Mouse (Mus musculus): Measurements from ENCODE around the gene Slc39a5. TPM values are rescaled to one million over a fixed set of nuclear protein-coding genes. Genes with fewer than 3 reads are reported as not detected.

Slc39a5 gene
- polyA plus RNA-seq (2014; fragmentation: Nextera tagmentation; extraction: Ambion mirVana), result 47.6 and 56.7 TPM in 2 replicates

DNA sequence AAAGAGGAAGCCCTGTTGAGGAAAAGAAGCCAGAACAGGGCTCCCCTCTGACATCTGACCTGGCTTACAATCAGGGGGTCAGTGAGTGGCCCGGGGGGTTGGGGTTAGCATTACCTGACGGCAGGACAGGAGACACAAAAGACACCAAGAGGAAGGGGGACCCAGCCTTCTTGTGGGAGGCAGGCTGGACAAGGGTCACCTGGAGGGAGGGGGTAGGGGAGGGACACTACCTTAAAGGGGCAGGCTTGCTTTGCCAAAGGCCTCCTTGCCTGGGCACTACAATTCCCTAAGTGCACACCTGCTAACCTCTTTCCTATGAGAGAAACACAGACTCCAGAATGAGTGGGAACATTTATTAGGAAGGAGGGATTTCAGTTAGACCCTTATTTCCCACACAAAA is at the start of gene Slc39a5:
Slc39a5 (minus strand) TSS at position 174 of the 400 bp plus-strand sequence.
- peak within 1 kb of the TSS; percentile 57; the same call in 1 of the 2 replicates for H3K27ac ChIP-seq (ENCODE audit: low read depth)
- H3K9me3 ChIP-seq (ENCODE audit: control insufficient read depth, low read length), result no peaks in the 10 kb centered on the region
- H3K4me3 ChIP-seq (ENCODE audit: low read depth, low read length), result peak within 1 kb of the TSS; percentile 29
- H3K27me3 ChIP-seq (replicated peaks; ENCODE audit: control insufficient read depth, insufficient read depth, low read length), result no peaks in the 10 kb centered on the region
- H3K4me2 ChIP-seq (ENCODE audit: low read length), result peak within 1 kb of the TSS; percentile 37
- ATAC-seq (replicated peaks; ENCODE audit: low FRiP score, low TSS enrichment, low read depth) (0 out of 2 replicates have a peak, but pooled peaks have one; percentile 13), DNase-seq (ENCODE audit: low spot score) (no peak)
- peaks cover 5% of the 10 kb centered on the region; the same call in 1 of the 2 replicates for H3K4me1 ChIP-seq (replicated peaks; ENCODE audit: control insufficient read depth, insufficient read depth, low read length)
- H3K36me3 ChIP-seq (ENCODE audit: control insufficient read depth, insufficient read depth, low read length), result peaks cover 17% of the 10 kb centered on the region
- 29% methylated on average over 2 of the region's 2 CpGs for WGBS
- peak within 1 kb of the TSS; percentile 30 for H3K9ac ChIP-seq (ENCODE audit: low read length)

- Histone ChIP-seq H3K4me1 (replicated peaks; ENCODE audit: control insufficient read depth, insufficient read depth, low read length) (no peaks in the 10 kb centered on the region), H3K27me3 (replicated peaks; ENCODE audit: control insufficient read depth, insufficient read depth, low read length) (no peaks in the 10 kb centered on the region), H3K4me3 (ENCODE audit: low read depth, low read length) (no peak overlapping the region), H3K36me3 (ENCODE audit: control insufficient read depth, insufficient read depth, low read length) (peaks cover 18% of the 10 kb centered on the region; the same call in 1 of the 2 replicates), H3K9ac (ENCODE audit: low read length) (no peak overlapping the region), H3K4me2 (ENCODE audit: low read length) (no peak overlapping the region), H3K27ac (ENCODE audit: low read depth) (no peak overlapping the region), H3K9me3 (ENCODE audit: control insufficient read depth, low read length) (no peaks in the 10 kb centered on the region)
- WGBS, result 86% methylated on average over 4 of the region's 4 CpGs
- DNase-seq (ENCODE audit: low spot score), result no peak
- no peak for ATAC-seq (replicated peaks; ENCODE audit: low FRiP score, low TSS enrichment, low read depth)
Measured at GRCm38 (mm10) chr10:128445407-128445806, 44.4 kb upstream of the Slc39a5 start.

DNA sequence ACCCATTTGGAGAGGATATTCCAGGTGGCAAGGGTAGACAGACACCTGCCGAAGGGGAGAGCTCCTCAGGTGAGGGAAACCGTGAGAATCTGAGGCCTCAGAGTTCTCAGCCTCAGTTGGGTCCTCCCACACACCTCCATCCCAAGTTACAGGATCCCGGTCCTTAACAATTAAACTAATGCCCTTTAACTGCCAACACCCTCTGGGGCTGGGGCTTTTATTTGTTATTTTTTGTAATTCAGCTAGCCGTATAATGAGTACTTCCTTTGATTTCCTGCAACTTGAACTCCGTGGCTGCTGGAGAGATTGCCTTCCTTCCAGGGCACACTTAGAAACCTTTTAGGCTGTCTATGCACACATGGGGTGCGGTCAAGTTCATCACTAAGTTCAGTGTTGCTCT is 43.3 kb upstream of the Slc39a5 start:
- H3K4me2 ChIP-seq (ENCODE audit: low read length), result no peak overlapping the region
- no peak overlapping the region for H3K9ac ChIP-seq (ENCODE audit: low read length)
- H3K27ac ChIP-seq (ENCODE audit: low read depth), result no peak overlapping the region
- no peaks in the 10 kb centered on the region for H3K27me3 ChIP-seq (replicated peaks; ENCODE audit: control insufficient read depth, insufficient read depth, low read length)
- H3K9me3 ChIP-seq (ENCODE audit: control insufficient read depth, low read length), result no peaks in the 10 kb centered on the region
- no peak overlapping the region for H3K4me3 ChIP-seq (ENCODE audit: low read depth, low read length)
- 64% methylated on average over 6 of the region's 6 CpGs for WGBS
- ATAC-seq (replicated peaks; ENCODE audit: low FRiP score, low TSS enrichment, low read depth) (no peak), DNase-seq (ENCODE audit: low spot score) (no peak)
- peaks cover 24% of the 10 kb centered on the region for H3K36me3 ChIP-seq (ENCODE audit: control insufficient read depth, insufficient read depth, low read length)
- H3K4me1 ChIP-seq (replicated peaks; ENCODE audit: control insufficient read depth, insufficient read depth, low read length), result no peaks in the 10 kb centered on the region

DNA sequence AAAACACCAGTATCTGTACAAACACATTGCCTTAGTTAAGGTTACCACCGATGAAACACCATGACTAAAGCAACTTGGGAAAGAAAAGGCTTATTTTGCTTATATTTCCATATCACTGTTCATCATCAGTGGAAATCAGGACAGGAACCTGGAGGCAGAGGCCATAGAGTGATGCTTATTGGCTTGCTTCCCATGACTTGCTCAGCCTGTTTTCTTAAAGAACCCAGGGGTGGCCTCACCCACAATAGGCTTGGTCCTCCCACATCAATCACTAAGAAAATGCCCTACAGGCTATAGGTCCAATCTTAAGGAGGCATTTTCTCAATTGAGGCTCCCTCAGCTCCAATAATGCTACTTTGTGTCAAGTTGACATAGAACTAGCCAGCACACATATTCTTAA is 41.7 kb upstream of the Slc39a5 start:
- H3K27me3 ChIP-seq (replicated peaks; ENCODE audit: control insufficient read depth, insufficient read depth, low read length), result no peaks in the 10 kb centered on the region
- no peak overlapping the region for H3K4me3 ChIP-seq (ENCODE audit: low read depth, low read length)
- no peak for ATAC-seq (replicated peaks; ENCODE audit: low FRiP score, low TSS enrichment, low read depth)
- no peak for DNase-seq (ENCODE audit: low spot score)
- no peaks in the 10 kb centered on the region for H3K4me1 ChIP-seq (replicated peaks; ENCODE audit: control insufficient read depth, insufficient read depth, low read length)
- no peaks in the 10 kb centered on the region for H3K9me3 ChIP-seq (ENCODE audit: control insufficient read depth, low read length)
- H3K27ac ChIP-seq (ENCODE audit: low read depth), result no peak overlapping the region
- WGBS, result 96% methylated on average over 1 of the region's 1 CpGs
- no peak overlapping the region for H3K9ac ChIP-seq (ENCODE audit: low read length)
- H3K4me2 ChIP-seq (ENCODE audit: low read length), result no peak overlapping the region
- peaks cover 39% of the 10 kb centered on the region for H3K36me3 ChIP-seq (ENCODE audit: control insufficient read depth, insufficient read depth, low read length)

DNA sequence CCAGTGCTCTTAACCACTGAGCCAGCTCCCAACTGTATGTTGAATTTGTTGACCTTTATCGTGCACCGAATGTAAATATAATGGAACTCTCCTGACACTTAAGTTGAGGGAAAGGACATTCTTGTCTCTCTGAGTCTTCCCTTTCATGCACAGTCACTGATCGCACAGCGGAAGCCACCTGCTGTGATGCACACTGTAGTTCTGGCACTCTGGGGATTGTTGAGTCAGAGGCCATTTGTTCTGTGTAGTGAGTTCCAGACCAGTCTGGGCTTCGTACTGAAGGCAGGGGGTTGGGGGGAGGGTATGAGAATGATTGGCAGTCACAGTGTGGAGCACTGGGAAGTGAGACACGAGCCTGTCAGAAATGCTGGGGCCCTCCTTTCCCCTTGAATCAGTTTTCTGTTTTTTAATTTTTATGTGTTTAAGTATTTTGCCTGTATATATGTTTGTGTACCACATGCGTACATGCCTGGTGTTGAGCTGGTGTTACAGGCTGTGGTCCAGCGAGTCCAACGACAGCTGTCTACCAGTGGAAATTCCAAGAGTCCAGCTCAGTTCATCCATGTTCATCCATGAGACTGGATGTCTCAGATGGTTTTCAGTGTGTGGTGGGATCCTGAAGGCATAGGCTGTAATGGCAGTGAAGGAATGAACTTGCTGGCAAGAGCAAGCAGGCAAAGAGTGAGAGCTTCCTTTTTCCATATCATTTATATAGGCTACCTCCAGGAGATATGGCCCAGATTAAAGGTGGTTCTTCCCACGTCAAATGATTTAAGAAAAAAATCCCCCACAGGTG is 40.5 kb upstream of the Slc39a5 start:
- 90% methylated on average over 10 of the region's 10 CpGs for WGBS
- Histone ChIP-seq H3K9me3 (ENCODE audit: control insufficient read depth, low read length) (no peaks in the 10 kb centered on the region), H3K36me3 (ENCODE audit: control insufficient read depth, insufficient read depth, low read length) (peaks cover 51% of the 10 kb centered on the region), H3K4me1 (replicated peaks; ENCODE audit: control insufficient read depth, insufficient read depth, low read length) (no peaks in the 10 kb centered on the region), H3K9ac (ENCODE audit: low read length) (no peak overlapping the region), H3K27ac (ENCODE audit: low read depth) (no peak overlapping the region), H3K4me3 (ENCODE audit: low read depth, low read length) (no peak overlapping the region), H3K4me2 (ENCODE audit: low read length) (no peak overlapping the region), H3K27me3 (replicated peaks; ENCODE audit: control insufficient read depth, insufficient read depth, low read length) (no peaks in the 10 kb centered on the region)
- ATAC-seq (replicated peaks; ENCODE audit: low FRiP score, low TSS enrichment, low read depth), result no peak
- no peak for DNase-seq (ENCODE audit: low spot score)

DNA sequence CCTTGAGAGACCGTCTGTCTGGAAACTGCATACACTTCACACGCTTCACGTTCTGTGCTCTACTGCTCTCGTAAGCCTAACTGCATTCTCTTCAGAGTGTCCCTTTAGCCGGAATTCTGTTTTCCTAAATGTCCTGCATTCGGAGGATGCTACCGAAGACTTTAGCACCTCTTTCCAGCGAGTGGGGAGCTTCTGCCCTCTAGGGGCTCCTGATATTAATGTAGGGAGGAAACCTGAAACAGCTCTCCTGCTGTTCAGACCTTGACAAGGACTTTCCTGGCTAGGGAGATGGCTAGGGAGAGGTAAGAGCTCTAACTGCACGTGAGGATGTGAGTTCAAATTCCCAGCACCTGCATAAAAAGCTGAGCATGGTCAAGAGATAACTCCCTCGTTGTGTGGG is 39.4 kb upstream of the Slc39a5 start:
- WGBS, result 46% methylated on average over 10 of the region's 10 CpGs
- Histone ChIP-seq H3K4me3 (ENCODE audit: low read depth, low read length) (no peak overlapping the region), H3K9me3 (ENCODE audit: control insufficient read depth, low read length) (no peaks in the 10 kb centered on the region), H3K4me2 (ENCODE audit: low read length) (no peak overlapping the region), H3K27me3 (replicated peaks; ENCODE audit: control insufficient read depth, insufficient read depth, low read length) (no peaks in the 10 kb centered on the region), H3K9ac (ENCODE audit: low read length) (no peak overlapping the region), H3K36me3 (ENCODE audit: control insufficient read depth, insufficient read depth, low read length) (peaks cover 62% of the 10 kb centered on the region), H3K27ac (ENCODE audit: low read depth) (no peak overlapping the region), H3K4me1 (replicated peaks; ENCODE audit: control insufficient read depth, insufficient read depth, low read length) (no peaks in the 10 kb centered on the region)
- DNase-seq (ENCODE audit: low spot score), result peak; percentile 55
- no peak for ATAC-seq (replicated peaks; ENCODE audit: low FRiP score, low TSS enrichment, low read depth)

- H3K4me1 ChIP-seq (replicated peaks; ENCODE audit: control insufficient read depth, insufficient read depth, low read length), result no peaks in the 10 kb centered on the region
- H3K9me3 ChIP-seq (ENCODE audit: control insufficient read depth, low read length), result no peaks in the 10 kb centered on the region
- H3K27me3 ChIP-seq (replicated peaks; ENCODE audit: control insufficient read depth, insufficient read depth, low read length), result no peaks in the 10 kb centered on the region
- no peak overlapping the region for H3K4me3 ChIP-seq (ENCODE audit: low read depth, low read length)
- no peak overlapping the region for H3K4me2 ChIP-seq (ENCODE audit: low read length)
- H3K27ac ChIP-seq (ENCODE audit: low read depth), result no peak overlapping the region
- 64% methylated on average over 10 of the region's 10 CpGs for WGBS
- DNase-seq (ENCODE audit: low spot score), result no peak
- no peak overlapping the region for H3K9ac ChIP-seq (ENCODE audit: low read length)
- H3K36me3 ChIP-seq (ENCODE audit: control insufficient read depth, insufficient read depth, low read length), result peaks cover 75% of the 10 kb centered on the region
- ATAC-seq (replicated peaks; ENCODE audit: low FRiP score, low TSS enrichment, low read depth), result no peak
Measured at GRCm38 (mm10) chr10:128438675-128439279, 37.7 kb upstream of the Slc39a5 start.

- no peak overlapping the region for H3K27ac ChIP-seq (ENCODE audit: low read depth)
- H3K4me1 ChIP-seq (replicated peaks; ENCODE audit: control insufficient read depth, insufficient read depth, low read length), result no peaks in the 10 kb centered on the region
- H3K4me3 ChIP-seq (ENCODE audit: low read depth, low read length), result no peak overlapping the region
- WGBS, result 91% methylated on average over 8 of the region's 8 CpGs
- peaks cover 77% of the 10 kb centered on the region for H3K36me3 ChIP-seq (ENCODE audit: control insufficient read depth, insufficient read depth, low read length)
- no peak overlapping the region for H3K4me2 ChIP-seq (ENCODE audit: low read length)
- no peaks in the 10 kb centered on the region for H3K9me3 ChIP-seq (ENCODE audit: control insufficient read depth, low read length)
- no peaks in the 10 kb centered on the region for H3K27me3 ChIP-seq (replicated peaks; ENCODE audit: control insufficient read depth, insufficient read depth, low read length)
- no peak for ATAC-seq (replicated peaks; ENCODE audit: low FRiP score, low TSS enrichment, low read depth)
- H3K9ac ChIP-seq (ENCODE audit: low read length), result no peak overlapping the region
- DNase-seq (ENCODE audit: low spot score), result no peak
Measured at GRCm38 (mm10) chr10:128436376-128436775, 35.3 kb upstream of the Slc39a5 start.

All from intestine, embryonic 14.5 days (tissue).